Mouse (Mus musculus) limb, embryonic 11.5 days (tissue): ENCODE data around the gene Fry. TPM values are rescaled to one million over a fixed set of nuclear protein-coding genes. Genes with fewer than 3 reads are reported as not detected.

Source experiments
- ATAC-seq: fragments of 200-750 bp; cut with Nextera tagmentation; 2 replicates; pipeline ENCODE4 v1.8.0; 2017; ENCODE audit warnings: low read depth; ENCODE audit not compliant: insufficient number of reproducible peaks, low FRiP score, low TSS enrichment
- DNase-seq: peaks from one replicate; pipeline ENCODE4 v3.0.0-alpha.2; 2015; ENCODE audit warnings: low spot score
- H3K27ac ChIP-seq: fragments of 300-500 bp; sonication (generic); replicated peaks from 2 replicates; pipeline ENCODE4 v1.5.1; 2014; ENCODE audit warnings: low read depth, mild to moderate bottlenecking, low read length
- H3K27me3 ChIP-seq: fragments of 300-500 bp; sonication (generic); 2 replicates; pipeline ENCODE4 v1.6.1; 2014; ENCODE audit warnings: mild to moderate bottlenecking, low read length, mixed read lengths; ENCODE audit not compliant: control insufficient read depth, insufficient read depth
- H3K36me3 ChIP-seq: fragments of 300-500 bp; sonication (generic); 2 replicates; pipeline ENCODE4 v1.6.1; 2014; ENCODE audit warnings: mild to moderate bottlenecking, low read length, moderate library complexity, mixed read lengths; ENCODE audit not compliant: control insufficient read depth, insufficient read depth
- H3K4me1 ChIP-seq: fragments of 300-500 bp; sonication (generic); 2 replicates; pipeline ENCODE4 v1.6.1; 2014; ENCODE audit warnings: low read length, mixed read lengths; ENCODE audit not compliant: control insufficient read depth, insufficient read depth
- H3K4me2 ChIP-seq: fragments of 300-500 bp; sonication (generic); 2 replicates; pipeline ENCODE4 v1.6.1; 2014; ENCODE audit warnings: low read depth, mild to moderate bottlenecking, moderate library complexity; ENCODE audit not compliant: severe bottlenecking
- H3K4me3 ChIP-seq: fragments of 300-500 bp; sonication (generic); 2 replicates; pipeline ENCODE4 v1.5.1; 2014; ENCODE audit warnings: low read depth, low read length
- H3K9ac ChIP-seq: fragments of 300-500 bp; sonication (generic); 2 replicates; pipeline ENCODE4 v1.6.1; 2014; ENCODE audit warnings: mild to moderate bottlenecking, low read length
- H3K9me3 ChIP-seq: fragments of 300-500 bp; sonication (generic); 2 replicates; pipeline ENCODE4 v1.6.1; 2016; ENCODE audit warnings: low read length; ENCODE audit not compliant: control insufficient read depth
- WGBS: fragments of 180-500 bp; shearing (Covaris S2); extraction: QIAGEN DNeasy Blood & Tissue Kit; methylation state at CpG from one replicate; pipeline ENCODE4 v1.1.7; 2014; 5-methylcytosine and 5-hydroxymethylcytosine counted together
- polyA plus RNA-seq: library from polyadenylated mRNA; unstranded; fragments of >200 nt; fragmentation: Nextera tagmentation; extraction: Ambion mirVana; gene quantifications from 2 replicates; pipeline ENCODE4 v1.2.1, GENCODE M21; 2014

Fry gene
- polyA plus RNA-seq, 1 experiment from 2014 or later: 5.2 TPM

GRCm38 (mm10) chr5:150118124-150118454 is 356 bp upstream of the Fry start:
- Histone ChIP-seq H3K9me3 (no peaks in the 10 kb centered on the region), H3K4me1 (no peaks in the 10 kb centered on the region), H3K27me3 (no peaks in the 10 kb centered on the region), H3K9ac (no peak overlapping the region), H3K4me3 (peak overlapping the region; percentile 71), H3K4me2 (peak overlapping the region; percentile 75), H3K36me3 (no peaks in the 10 kb centered on the region), H3K27ac (no peak overlapping the region)
- 21% methylated on average over 8 of the region's 8 CpGs for WGBS
- no peak for ATAC-seq
- DNase-seq: no peak

- Histone ChIP-seq H3K27ac (no peak overlapping the region), H3K4me1 (no peaks in the 10 kb centered on the region), H3K4me3 (no peak overlapping the region), H3K9me3 (no peaks in the 10 kb centered on the region), H3K4me2 (no peak overlapping the region), H3K36me3 (no peaks in the 10 kb centered on the region), H3K27me3 (no peaks in the 10 kb centered on the region), H3K9ac (no peak overlapping the region)
- ATAC-seq (no peak), DNase-seq (no peak)
- WGBS: 92% methylated on average over 8 of the region's 8 CpGs
Observed at GRCm38 (mm10) chr5:150120676-150121075, 2.2 kb downstream of the Fry start.

GRCm38 (mm10) chr5:150122095-150122494 is 3.6 kb downstream of the Fry start:
- no peaks in the 10 kb centered on the region for H3K27me3 ChIP-seq
- H3K36me3 ChIP-seq: no peaks in the 10 kb centered on the region
- H3K4me2 ChIP-seq: no peak overlapping the region
- 85% methylated on average over 4 of the region's 4 CpGs for WGBS
- no peak overlapping the region for H3K4me3 ChIP-seq
- no peaks in the 10 kb centered on the region for H3K4me1 ChIP-seq
- no peak overlapping the region for H3K27ac ChIP-seq
- DNase-seq (no peak), ATAC-seq (no peak)
- H3K9ac ChIP-seq: no peak overlapping the region
- no peaks in the 10 kb centered on the region for H3K9me3 ChIP-seq

- no peak overlapping the region for H3K9ac ChIP-seq
- no peak for DNase-seq
- no peak overlapping the region for H3K4me2 ChIP-seq
- H3K4me3 ChIP-seq: no peak overlapping the region
- no peak for ATAC-seq
- H3K27me3 ChIP-seq: no peaks in the 10 kb centered on the region
- H3K36me3 ChIP-seq: no peaks in the 10 kb centered on the region
- no peaks in the 10 kb centered on the region for H3K9me3 ChIP-seq
- 81% methylated on average over 2 of the region's 2 CpGs for WGBS
- no peak overlapping the region for H3K27ac ChIP-seq
- H3K4me1 ChIP-seq: no peaks in the 10 kb centered on the region
Observed at GRCm38 (mm10) chr5:150122571-150122970, 4.1 kb downstream of the Fry start.

GRCm38 (mm10) chr5:150125920-150126319 is 7.5 kb downstream of the Fry start:
- Histone ChIP-seq H3K9ac (no peak overlapping the region), H3K4me1 (no peaks in the 10 kb centered on the region), H3K27me3 (no peaks in the 10 kb centered on the region), H3K36me3 (no peaks in the 10 kb centered on the region), H3K27ac (no peak overlapping the region), H3K4me2 (no peak overlapping the region), H3K4me3 (no peak overlapping the region), H3K9me3 (no peaks in the 10 kb centered on the region)
- DNase-seq (no peak), ATAC-seq (no peak)
- WGBS: 85% methylated on average over 9 of the region's 9 CpGs

- H3K4me3 ChIP-seq: no peak overlapping the region
- ATAC-seq: no peak
- no peak overlapping the region for H3K4me2 ChIP-seq
- H3K4me1 ChIP-seq: no peaks in the 10 kb centered on the region
- H3K27me3 ChIP-seq: no peaks in the 10 kb centered on the region
- no peak overlapping the region for H3K27ac ChIP-seq
- H3K36me3 ChIP-seq: no peaks in the 10 kb centered on the region
- no peak for DNase-seq
- 89% methylated on average over 8 of the region's 8 CpGs for WGBS
- H3K9me3 ChIP-seq: no peaks in the 10 kb centered on the region
- H3K9ac ChIP-seq: no peak overlapping the region
Observed at GRCm38 (mm10) chr5:150128432-150128831, 10.0 kb downstream of the Fry start.

- 86% methylated on average over 7 of the region's 7 CpGs for WGBS
- no peak for ATAC-seq
- no peak overlapping the region for H3K4me3 ChIP-seq
- H3K27ac ChIP-seq: no peak overlapping the region
- no peak for DNase-seq
- no peak overlapping the region for H3K9ac ChIP-seq
- no peaks in the 10 kb centered on the region for H3K4me1 ChIP-seq
- no peaks in the 10 kb centered on the region for H3K27me3 ChIP-seq
- no peaks in the 10 kb centered on the region for H3K36me3 ChIP-seq
- no peaks in the 10 kb centered on the region for H3K9me3 ChIP-seq
- no peak overlapping the region for H3K4me2 ChIP-seq
Observed at GRCm38 (mm10) chr5:150130144-150130543, 11.7 kb downstream of the Fry start.

- ATAC-seq: no peak
- Histone ChIP-seq H3K4me2 (no peak overlapping the region), H3K9me3 (no peaks in the 10 kb centered on the region), H3K27me3 (no peaks in the 10 kb centered on the region), H3K9ac (no peak overlapping the region), H3K36me3 (no peaks in the 10 kb centered on the region), H3K27ac (no peak overlapping the region), H3K4me3 (no peak overlapping the region), H3K4me1 (no peaks in the 10 kb centered on the region)
- WGBS: 82% methylated on average over 7 of the region's 7 CpGs
- no peak for DNase-seq
Observed at GRCm38 (mm10) chr5:150131166-150131565, 12.7 kb downstream of the Fry start.

- Histone ChIP-seq H3K4me2 (no peak overlapping the region), H3K27me3 (no peaks in the 10 kb centered on the region), H3K9me3 (no peaks in the 10 kb centered on the region), H3K4me1 (no peaks in the 10 kb centered on the region), H3K27ac (no peak overlapping the region), H3K36me3 (no peaks in the 10 kb centered on the region), H3K9ac (no peak overlapping the region), H3K4me3 (no peak overlapping the region)
- no peak for ATAC-seq
- WGBS: 82% methylated on average over 3 of the region's 3 CpGs
- no peak for DNase-seq
Observed at GRCm38 (mm10) chr5:150134651-150135050, 16.2 kb downstream of the Fry start.
